Mouse (Mus musculus) bone marrow macrophage, adult 2 months (primary cell): ENCODE results near the gene Mttp.

ENCODE experiments used
- CTCF ChIP-seq: IDR thresholded peaks from 2 replicates; pipeline ENCODE4 v1.5.1; 2012; ENCODE audit warnings: low read depth, mild to moderate bottlenecking, low read length, moderate library complexity
- POLR2A ChIP-seq: IDR thresholded peaks from 2 replicates; pipeline ENCODE4 v1.6.1; 2012; ENCODE audit warnings: mild to moderate bottlenecking, low read depth, low read length, borderline replicate concordance

- no peak for TF ChIP-seq CTCF
- no peak for TF ChIP-seq POLR2A
Observed at GRCm38 (mm10) chr3:138074214-138074613, 70.6 kb downstream of the Mttp start.
